Mouse (Mus musculus): ENCODE data around the gene Cers2.

GRCm38 (mm10) chr3:95310968-95311882 lies 3.4 kb upstream of the Cers2 start:
- peak; percentile 58 for TF ChIP-seq CTCF (conservative IDR thresholded peaks at IDR 0.05; ENCODE audit: low read length)
- no peak for TF ChIP-seq POU5F1 (IDR thresholded peaks at IDR 0.05; ENCODE audit: borderline replicate concordance, low read length)

All from E14TG2a.4 (cell line).